ENCODE assay signal across 12 mouse cellular contexts in the genomic region with DNA sequence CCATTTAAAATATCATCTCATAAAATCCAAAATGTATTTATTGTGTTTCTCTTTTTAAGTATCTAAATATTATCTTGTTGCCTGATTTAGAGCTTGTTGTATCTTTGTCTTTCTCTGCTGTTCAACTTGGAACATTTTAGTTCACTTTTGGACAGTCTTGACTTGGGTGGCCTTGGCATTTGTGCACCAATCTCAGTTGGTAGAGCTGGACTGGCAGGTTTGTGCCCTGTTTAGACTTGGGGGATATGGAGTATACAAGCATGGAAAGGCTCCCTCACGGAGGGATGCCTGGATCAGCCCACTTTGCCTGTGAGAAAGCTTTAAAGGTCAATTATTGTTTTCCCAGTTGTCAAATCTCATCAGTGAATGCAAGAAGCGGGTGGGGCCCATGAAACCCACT. TPM values are rescaled to one million over a fixed set of nuclear protein-coding genes. Genes with fewer than 3 reads are reported as not detected.
DNase-seq lines count a peak whose midpoint lies in the region.
"Had no signal": no experiment of that assay in that cellular context is flagged by ENCODE, and none has a peak within 500 bp of the region (broad histone marks: within the 10 kb centered on the region; RNA-seq: fewer than 3 reads in every experiment).

No protein-coding gene starts in this region.

- peak; percentile 48 for DNase-seq in adrenal gland, adult 2 months
- no peak for DNase-seq in adrenal gland, postnatal 25 days
- DNase-seq in adrenal gland, postnatal 10 days = peak; percentile 19
- no peak for DNase-seq in adrenal gland, postnatal 4 days (ENCODE audit: low spot score in 2 of 2)
- DNase-seq in right cerebral cortex, adult 2 months (ENCODE audit: low spot score in 2 of 2) = no peak
- DNase-seq: cerebellum, adult 11-12 months; cerebellum, adult 2 months; cerebellum, adult 9-10 months; cerebellum, postnatal 10 days; cerebellum, postnatal 25 days; forebrain, postnatal 0 days had no signal

RNA-seq across cellular contexts. Expression of gene Dlgap1, which starts 27.5 kb away (rescaled TPM):
- 10 to 100 TPM; 27.5 to 44.8 TPM for total RNA-seq in adrenal gland, adult 2 months (2021)
- polyA plus RNA-seq in adrenal gland, adult 2 months (2012; rRNA removed) = 97.8 and 106 TPM in 2 replicates
- total RNA-seq in adrenal gland, postnatal 25 days (2021) = 54.6 and 55.1 TPM in 2 replicates
- total RNA-seq in adrenal gland, postnatal 10 days (2021) = 10 to 100 TPM; 14.3 to 21.0 TPM
- 10 to 100 TPM; 41.0 to 41.5 TPM for total RNA-seq in adrenal gland, postnatal 4 days (2021)
- total RNA-seq: MEL had no signal

Comparison
In these comparisons a context has a peak if more than half of its experiments do, and no peak if none do; other contexts are left out.
1. DNase-seq: peak in adrenal gland, adult 2 months (single experiment) and adrenal gland, postnatal 10 days (single experiment); none in adrenal gland, postnatal 25 days (single experiment), adrenal gland, postnatal 4 days (0 of 2) and right cerebral cortex, adult 2 months (0 of 2).